Mouse (Mus musculus) CH12.LX (cell line): ENCODE measurements at regions not wholly inside any gene's neighbourhood (a gene's known extent, or its start where the extent isn't known, plus 50 kb on each side); places are given as distances from the start of the nearest gene placed in this dataset.

Source experiments
- DNase-seq: peaks from one replicate; pipeline ENCODE4 v3.0.0-alpha.2; 2013; ENCODE audit errors: extremely low read depth
- H3K27ac ChIP-seq: 2 replicates; pipeline ENCODE4 v1.5.1; 2012; ENCODE audit warnings: low read depth, mild to moderate bottlenecking, control low read depth, moderate library complexity; ENCODE audit not compliant: insufficient read depth
- H3K27me3 ChIP-seq: replicated peaks from 2 replicates; pipeline ENCODE3; 2012; ENCODE audit warnings: inconsistent platforms
- H3K36me3 ChIP-seq, 2 experiments: replicated peaks in 1 of 2; 2 replicates each; pipeline versions ENCODE3 to v1.6.1; 2012; ENCODE audit warnings: inconsistent platforms in 1 of 2, low read length in 1 of 2, mild to moderate bottlenecking in 1 of 2, mixed read lengths in 1 of 2, moderate library complexity in 1 of 2; ENCODE audit not compliant: control insufficient read depth in 1 of 2, insufficient read depth in 1 of 2
- H3K4me1 ChIP-seq, 2 experiments: 2 replicates each; pipeline ENCODE4 v1.6.1; 2012; ENCODE audit warnings: inconsistent platforms in 1 of 2, moderate library complexity in 1 of 2; ENCODE audit not compliant: insufficient read depth in 2 of 2, control insufficient read depth in 1 of 2
- H3K4me2 ChIP-seq: 2 replicates; pipeline ENCODE4 v1.6.1; 2012; ENCODE audit warnings: low read depth, mild to moderate bottlenecking, control low read depth; ENCODE audit not compliant: poor library complexity, insufficient read depth, severe bottlenecking
- H3K4me3 ChIP-seq, 3 experiments: fragments of 150-350 bp in 1 of 3; sonication (generic) in 1 of 3; replicated peaks in 1 of 3; 2 replicates each; pipeline versions ENCODE3 to v1.5.1; 2011 to 2012; ENCODE audit warnings: low read depth in 2 of 3, low read length in 2 of 3, mild to moderate bottlenecking in 2 of 3, moderate library complexity in 2 of 3, control low read depth in 1 of 3, improper control_type of control experiment in 1 of 3, inconsistent platforms in 1 of 3, mixed read lengths in 1 of 3; ENCODE audit not compliant: poor library complexity in 1 of 3
- H3K79me2 ChIP-seq: replicated peaks from 2 replicates; pipeline ENCODE4 v1.6.1; 2012; ENCODE audit warnings: mild to moderate bottlenecking, moderate library complexity; ENCODE audit not compliant: control insufficient read depth, poor library complexity, insufficient read depth, severe bottlenecking; ENCODE audit errors: extremely low read depth
- H3K9ac ChIP-seq: 2 replicates; pipeline ENCODE4 v1.6.1; 2012; ENCODE audit warnings: low read depth, mild to moderate bottlenecking, control low read depth, moderate library complexity; ENCODE audit not compliant: insufficient read depth
- H3K9me3 ChIP-seq: replicated peaks from 2 replicates; pipeline ENCODE3; 2012; ENCODE audit warnings: low read length, inconsistent platforms, mixed read lengths
- BHLHE40 ChIP-seq: IDR thresholded peaks from 2 replicates; pipeline ENCODE4 v1.6.1; 2011; ENCODE audit warnings: mild to moderate bottlenecking, low read depth, low read length, improper control_type of control experiment
- CTCF ChIP-seq, 2 experiments: IDR thresholded peaks in 1 of 2; conservative IDR thresholded peaks in 1 of 2; 2 replicates each; pipeline ENCODE4 v1.5.1; 2011 to 2012; ENCODE audit warnings: low read depth in 2 of 2, low read length in 2 of 2, improper control_type of control experiment in 1 of 2, inconsistent platforms in 1 of 2, mild to moderate bottlenecking in 1 of 2, moderate library complexity in 1 of 2
- E2F4 ChIP-seq: IDR thresholded peaks from 2 replicates; pipeline ENCODE4 v1.6.1; 2011; ENCODE audit warnings: low read depth, low read length, improper control_type of control experiment; ENCODE audit not compliant: insufficient replicate concordance
- ETS1 ChIP-seq: conservative IDR thresholded peaks from 2 replicates; pipeline ENCODE4 v1.6.1; 2012; ENCODE audit warnings: low read depth, mild to moderate bottlenecking, inconsistent platforms, low read length, improper control_type of control experiment, moderate library complexity
- GABPA ChIP-seq: IDR thresholded peaks from 2 replicates; pipeline ENCODE4 v1.6.1; 2012; ENCODE audit warnings: low read depth, low read length, improper control_type of control experiment, inconsistent platforms; ENCODE audit not compliant: insufficient replicate concordance
- MAFK ChIP-seq: IDR thresholded peaks from 2 replicates; pipeline ENCODE4 v1.6.1; 2011; ENCODE audit warnings: low read length, improper control_type of control experiment; ENCODE audit not compliant: insufficient replicate concordance
- MEF2A ChIP-seq: IDR thresholded peaks from 2 replicates; pipeline ENCODE4 v1.6.1; 2014; ENCODE audit warnings: low read depth, mild to moderate bottlenecking, inconsistent platforms, low read length, improper control_type of control experiment, borderline replicate concordance
- MYC ChIP-seq: IDR thresholded peaks from 2 replicates; pipeline ENCODE4 v1.6.1; 2011; ENCODE audit warnings: low read depth, mild to moderate bottlenecking, improper control_type of control experiment, low read length
- POLR2A ChIP-seq: IDR thresholded peaks from 2 replicates; pipeline ENCODE4 v1.6.1; 2011; ENCODE audit warnings: low read depth, mild to moderate bottlenecking, improper control_type of control experiment, low read length
- POLR2AphosphoS2 ChIP-seq: IDR thresholded peaks from 2 replicates; pipeline ENCODE4 v1.6.1; 2011; ENCODE audit warnings: low read depth, low read length, improper control_type of control experiment
- RAD21 ChIP-seq: IDR thresholded peaks from 2 replicates; pipeline ENCODE4 v1.6.1; 2011; ENCODE audit warnings: low read depth, mild to moderate bottlenecking, low read length, improper control_type of control experiment, moderate library complexity
- RCOR1 ChIP-seq: conservative IDR thresholded peaks from 2 replicates; pipeline ENCODE4 v1.6.1; 2012; ENCODE audit warnings: low read depth, mild to moderate bottlenecking, inconsistent platforms, low read length, improper control_type of control experiment
- USF1 ChIP-seq: IDR thresholded peaks from 2 replicates; pipeline ENCODE4 v1.6.1; 2014; ENCODE audit warnings: low read depth, mild to moderate bottlenecking, inconsistent platforms, low read length, improper control_type of control experiment
- ZKSCAN1 ChIP-seq: IDR thresholded peaks from 2 replicates; pipeline ENCODE4 v1.6.1; 2012; ENCODE audit warnings: low read depth, inconsistent platforms, low read length, improper control_type of control experiment, borderline replicate concordance
- dilution Hi-C: fragments of 300-500 bp; cut with MboI; formaldehyde crosslinking; loops from 2 replicates; pipeline ENCODE4 v1.14.3; 2020; ENCODE audit warnings: low sequenced_read_pairs; ENCODE audit not compliant: extremely low pct_unique_long_range_greater_than_20kb, extremely low pct_ligation_motif_present
- in situ Hi-C: fragments of 300-500 bp; cut with MboI; formaldehyde crosslinking; loops from 3 replicates; pipeline ENCODE4 v1.14.3; 2019; ENCODE audit warnings: low sequenced_read_pairs, low pct_ligation_motif_present, low pct_unique_long_range_greater_than_20kb, mixed read lengths

DNA sequence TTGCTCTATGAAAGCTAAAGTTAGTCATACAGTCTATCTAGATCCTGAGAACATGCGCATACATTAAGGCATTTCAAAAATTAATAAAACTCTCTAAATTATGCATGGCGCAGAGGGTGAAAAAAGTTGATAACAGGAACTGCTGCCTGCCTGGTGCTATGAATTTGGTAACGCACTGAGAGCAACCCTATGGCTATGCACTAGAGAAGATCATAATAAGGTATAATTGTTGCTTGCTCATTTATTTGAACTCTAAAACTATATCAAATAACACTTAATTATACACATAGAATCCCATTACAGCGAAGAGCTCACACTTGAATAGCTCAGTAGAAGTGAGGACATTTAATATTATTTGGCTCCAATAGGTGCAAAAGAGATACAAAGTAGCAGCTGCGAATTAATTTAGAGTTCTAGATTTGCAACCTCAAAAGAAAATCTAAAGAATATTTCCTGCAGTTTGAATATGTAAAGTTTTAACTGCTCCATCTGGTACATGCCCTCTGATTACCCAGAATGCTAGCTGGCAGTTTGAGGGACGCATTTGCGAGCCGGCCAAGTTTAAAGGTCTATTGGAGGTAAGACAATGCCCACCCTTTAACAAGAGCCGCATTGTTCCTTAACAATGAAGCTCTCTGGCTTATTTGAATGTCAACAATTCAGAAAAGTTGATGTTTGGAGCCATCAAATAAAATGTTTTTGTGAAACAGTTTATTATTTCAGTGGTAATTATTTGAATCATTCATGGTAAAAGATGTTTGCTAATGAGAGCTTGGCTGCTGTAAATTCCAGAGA lies 56.0 kb upstream of the Fbxl4 start:
- Histone ChIP-seq H3K27ac (no peak overlapping the region), H3K36me3 (no peaks in the 10 kb centered on the region), H3K4me2 (peak overlapping the region; percentile 13; the same call in 1 of the 2 replicates), H3K9ac (no peak overlapping the region), H3K4me1 (peaks cover 0 to 10% of the 10 kb centered on the region in 2 experiments; a peak in 1 of 4 replicates), H3K9me3 (no peaks in the 10 kb centered on the region), H3K4me3 (no peak overlapping the region), H3K79me2 (no peaks in the 10 kb centered on the region), H3K27me3 (no peaks in the 10 kb centered on the region)
- TF ChIP-seq RAD21 (no peak), MYC (no peak)
- in situ Hi-C loops, result no loop called here
- no peak for DNase-seq
- dilution Hi-C loops, result no loop called here

GRCm38 (mm10) chr4:22301943-22302215 lies 55.5 kb upstream of the Fbxl4 start:
- dilution Hi-C loops, result no loop called here
- no peak for DNase-seq
- H3K36me3 ChIP-seq, result no peaks in the 10 kb centered on the region

DNA sequence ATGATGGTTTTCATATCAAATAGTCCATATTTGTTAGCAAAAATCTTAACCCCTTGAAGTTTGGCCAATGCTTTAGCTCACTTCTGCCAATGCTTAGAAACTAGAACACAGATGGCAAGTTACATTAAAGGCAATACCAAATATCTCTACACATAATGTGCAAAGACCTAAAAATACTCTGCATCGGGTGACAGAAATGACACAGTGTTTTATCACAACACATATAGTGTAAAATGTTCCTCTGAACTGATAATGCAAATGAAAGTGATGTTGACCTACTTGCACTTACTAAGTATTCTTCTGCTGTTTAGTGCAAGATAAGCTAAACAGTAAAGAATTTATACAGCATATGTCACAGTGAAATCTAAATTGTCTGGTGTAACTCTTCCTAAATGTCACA lies 55.1 kb upstream of the Fbxl4 start:
- H3K4me2 ChIP-seq, result no peak overlapping the region
- H3K4me3 ChIP-seq, result no peak overlapping the region
- dilution Hi-C loops, result no loop called here
- no peak for DNase-seq
- no peak overlapping the region for H3K27ac ChIP-seq
- H3K36me3 ChIP-seq, result no peaks in the 10 kb centered on the region
- no peak overlapping the region for H3K9ac ChIP-seq
- no peaks in the 10 kb centered on the region for H3K79me2 ChIP-seq
- no peaks in the 10 kb centered on the region for H3K9me3 ChIP-seq
- in situ Hi-C loops, result no loop called here
- peaks cover 0 to 10% of the 10 kb centered on the region in 2 experiments; a peak in 1 of 4 replicates for H3K4me1 ChIP-seq
- TF ChIP-seq ZKSCAN1 (no peak), MEF2A (no peak), BHLHE40 (no peak), MAFK (no peak), ETS1 (no peak), USF1 (no peak)
- no peaks in the 10 kb centered on the region for H3K27me3 ChIP-seq

More at GRCm38 (mm10) chr4:22301943-22302215, 55.5 kb upstream of the Fbxl4 start:
- H3K4me3 ChIP-seq, result no peak overlapping the region
- TF ChIP-seq POLR2AphosphoS2 (no peak), POLR2A (no peak), E2F4 (no peak), GABPA (no peak), MAFK (no peak), RCOR1 (no peak), MEF2A (no peak), ZKSCAN1 (no peak), CTCF (conservative IDR thresholded peaks at IDR 0.05 in 1 of 2, IDR thresholded peaks at IDR 0.05 in 1 of 2; ENCODE audit: low read depth in 2 of 2, low read length in 2 of 2) (no peak)
- no peak overlapping the region for H3K9ac ChIP-seq
- H3K27ac ChIP-seq, result no peak overlapping the region
- H3K79me2 ChIP-seq, result no peaks in the 10 kb centered on the region
- H3K9me3 ChIP-seq, result no peaks in the 10 kb centered on the region
- no peaks in the 10 kb centered on the region for H3K27me3 ChIP-seq
- peaks cover 0 to 10% of the 10 kb centered on the region in 2 experiments; a peak in 1 of 4 replicates for H3K4me1 ChIP-seq
- in situ Hi-C loops, result no loop called here
- H3K4me2 ChIP-seq, result no peak overlapping the region
